Mouse (Mus musculus) megakaryocyte, adult 5-6 weeks (primary cell): ENCODE data around the gene N4bp2. TPM values are rescaled to one million over a fixed set of nuclear protein-coding genes. Genes with fewer than 3 reads are reported as not detected.
"Not testable (repeated sequence)": the region's sequence is repeated elsewhere in the genome, so short reads cannot be mapped to it uniquely, and the experiment has no call there.

Source experiments
- ATAC-seq: 2 replicates; pipeline ENCODE4 v1.8.0; 2016; ENCODE audit warnings: mild to moderate bottlenecking, inconsistent platforms; ENCODE audit not compliant: poor library complexity, severe bottlenecking
- total RNA-seq, 2 experiments: library from RNA; stranded (forward) in 1 of 2; stranded (reverse) in 1 of 2; fragments of 153-499, 151-499 nt in 1 of 2; fragments of 221-1000, 200-1000 nt in 1 of 2; gene quantifications; 2 replicates each; pipeline versions ENCODE4 v1.2.3 to v1.2.4; 2015 to 2017

Gene N4bp2
- total RNA-seq, 2 experiments from 2014 or later = 28.8 to 31.5 TPM

GRCm38 (mm10) chr5:65763916-65764785 is 830 bp downstream of the N4bp2 start:
- ATAC-seq = peak; percentile 80

- peak; percentile 89 for ATAC-seq
Measured at GRCm38 (mm10) chr5:65764786-65765634, 1.7 kb downstream of the N4bp2 start.

- ATAC-seq = no peak
Measured at GRCm38 (mm10) chr5:65765635-65765911, 2.3 kb downstream of the N4bp2 start.

GRCm38 (mm10) chr5:65768007-65768406 is 4.7 kb downstream of the N4bp2 start:
- ATAC-seq = no peak

GRCm38 (mm10) chr5:65770065-65770464 is 6.7 kb downstream of the N4bp2 start:
- ATAC-seq = no peak

GRCm38 (mm10) chr5:65770493-65770892 is 7.2 kb downstream of the N4bp2 start:
- no peak for ATAC-seq

- not testable (repeated sequence) for ATAC-seq
Measured at GRCm38 (mm10) chr5:65773957-65774356, 10.6 kb downstream of the N4bp2 start.

GRCm38 (mm10) chr5:65776166-65776565 is 12.8 kb downstream of the N4bp2 start:
- no peak for ATAC-seq

GRCm38 (mm10) chr5:65776907-65777306 is 13.6 kb downstream of the N4bp2 start:
- ATAC-seq = no peak

GRCm38 (mm10) chr5:65778986-65779385 is 15.7 kb downstream of the N4bp2 start:
- ATAC-seq = not testable (repeated sequence)

GRCm38 (mm10) chr5:65779401-65780063 is 16.2 kb downstream of the N4bp2 start:
- no peak for ATAC-seq

GRCm38 (mm10) chr5:65781147-65781715 is 17.9 kb downstream of the N4bp2 start:
- ATAC-seq = no peak

GRCm38 (mm10) chr5:65781769-65782715 is 18.7 kb downstream of the N4bp2 start:
- no peak for ATAC-seq

GRCm38 (mm10) chr5:65790604-65791225 is 27.4 kb downstream of the N4bp2 start:
- ATAC-seq = peak; percentile 56

GRCm38 (mm10) chr5:65794202-65794601 is 30.9 kb downstream of the N4bp2 start:
- no peak for ATAC-seq

GRCm38 (mm10) chr5:65794702-65795101 is 31.4 kb downstream of the N4bp2 start:
- no peak for ATAC-seq

GRCm38 (mm10) chr5:65795293-65795993 is 32.1 kb downstream of the N4bp2 start:
- ATAC-seq = peak; percentile 60; the same call in 1 of the 2 replicates

GRCm38 (mm10) chr5:65795994-65796298 is 32.6 kb downstream of the N4bp2 start:
- no peak for ATAC-seq

- ATAC-seq = peak; percentile 59; the same call in 1 of the 2 replicates
Measured at GRCm38 (mm10) chr5:65823601-65824133, 60.3 kb downstream of the N4bp2 start.
